Mouse (Mus musculus) embryonic facial prominence, embryonic 15.5 days (tissue): ENCODE measurements around the gene Lrba. TPM values are rescaled to one million over a fixed set of nuclear protein-coding genes. Genes with fewer than 3 reads are reported as not detected.

Experiments used
- ATAC-seq: fragments of 200-750 bp; cut with Nextera tagmentation; 2 replicates; pipeline ENCODE4 v1.8.0; 2017; ENCODE audit warnings: low read depth, moderate TSS enrichment; ENCODE audit not compliant: insufficient number of reproducible peaks, low FRiP score, low TSS enrichment
- H3K27ac ChIP-seq: fragments of 300-500 bp; sonication (generic); replicated peaks from 2 replicates; pipeline ENCODE4 v1.5.1; 2015; ENCODE audit warnings: mild to moderate bottlenecking, inconsistent platforms
- H3K27me3 ChIP-seq: fragments of 300-500 bp; sonication (generic); 2 replicates; pipeline ENCODE4 v1.6.1; 2015; ENCODE audit warnings: inconsistent platforms
- H3K36me3 ChIP-seq: fragments of 300-500 bp; sonication (generic); 2 replicates; pipeline ENCODE4 v1.6.1; 2015; ENCODE audit warnings: mild to moderate bottlenecking, inconsistent platforms
- H3K4me1 ChIP-seq: fragments of 300-500 bp; sonication (generic); 2 replicates; pipeline ENCODE4 v1.6.1; 2015; ENCODE audit warnings: inconsistent platforms
- H3K4me2 ChIP-seq: fragments of 300-500 bp; sonication (generic); replicated peaks from 2 replicates; pipeline ENCODE4 v1.6.1; 2015; ENCODE audit warnings: mild to moderate bottlenecking, inconsistent platforms
- H3K4me3 ChIP-seq: fragments of 300-500 bp; sonication (generic); replicated peaks from 2 replicates; pipeline ENCODE4 v1.5.1; 2015; ENCODE audit warnings: mild to moderate bottlenecking, inconsistent platforms
- H3K9ac ChIP-seq: fragments of 300-500 bp; sonication (generic); 2 replicates; pipeline ENCODE4 v1.6.1; 2015; ENCODE audit warnings: inconsistent platforms
- H3K9me3 ChIP-seq: fragments of 300-500 bp; sonication (generic); replicated peaks from 2 replicates; pipeline ENCODE4 v1.6.1; 2016; ENCODE audit warnings: inconsistent platforms
- WGBS: fragments of 180-500 bp; shearing (Covaris S2); methylation state at CpG from one replicate; pipeline ENCODE4 v1.1.7; 2015; 5-methylcytosine and 5-hydroxymethylcytosine counted together
- polyA plus RNA-seq: library from polyadenylated mRNA; unstranded; fragments of >200 nt; fragmentation: Nextera tagmentation; extraction: Ambion mirVana; gene quantifications from 2 replicates; pipeline ENCODE4 v1.2.1, GENCODE M21; 2015

Lrba gene
- polyA plus RNA-seq, 1 experiment from 2014 or later, result 4.7 TPM

GRCm38 (mm10) chr3:86786280-86786679 is 561.8 kb downstream of the Lrba start:
- Histone ChIP-seq H3K27ac (peak overlapping the region; percentile 67; the same call in 1 of the 2 replicates), H3K36me3 (no peaks in the 10 kb centered on the region), H3K27me3 (no peaks in the 10 kb centered on the region), H3K4me1 (peaks cover 24% of the 10 kb centered on the region), H3K4me3 (no peak overlapping the region), H3K9me3 (no peaks in the 10 kb centered on the region), H3K9ac (no peak overlapping the region), H3K4me2 (no peak overlapping the region)
- ATAC-seq, result no peak
- 78% methylated on average over 12 of the region's 12 CpGs for WGBS

DNA sequence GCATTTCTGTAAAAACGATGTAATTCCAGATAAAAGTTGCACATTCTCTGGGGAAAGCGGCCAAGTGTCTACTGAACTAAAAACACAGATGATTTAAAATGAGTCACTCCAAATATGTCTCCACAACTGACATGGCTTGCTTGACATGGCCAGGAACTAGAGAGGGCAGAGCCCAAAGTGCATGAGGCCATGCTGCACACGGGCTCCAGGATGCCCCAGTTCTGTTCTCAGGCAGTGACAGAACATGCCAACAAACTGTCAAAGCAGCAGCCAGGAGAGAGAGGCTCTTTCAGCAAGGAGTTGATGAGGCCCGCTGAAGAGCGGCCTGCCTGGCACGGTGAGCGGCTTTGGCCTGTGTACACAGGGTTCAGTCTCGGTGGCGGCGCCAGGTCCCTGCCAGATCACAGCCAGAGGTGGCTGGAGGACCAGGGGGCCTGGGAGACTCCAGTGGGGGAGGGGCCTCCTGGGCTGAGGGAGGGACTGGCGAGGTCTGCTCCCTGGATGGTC is 562.4 kb downstream of the Lrba start:
- Histone ChIP-seq H3K9ac (no peak overlapping the region), H3K27ac (peak overlapping the region; percentile 67), H3K4me3 (no peak overlapping the region), H3K27me3 (no peaks in the 10 kb centered on the region), H3K9me3 (no peaks in the 10 kb centered on the region), H3K36me3 (no peaks in the 10 kb centered on the region), H3K4me2 (no peak overlapping the region), H3K4me1 (peaks cover 24% of the 10 kb centered on the region)
- ATAC-seq, result peak; percentile 54
- 47% methylated on average over 11 of the region's 11 CpGs for WGBS

DNA sequence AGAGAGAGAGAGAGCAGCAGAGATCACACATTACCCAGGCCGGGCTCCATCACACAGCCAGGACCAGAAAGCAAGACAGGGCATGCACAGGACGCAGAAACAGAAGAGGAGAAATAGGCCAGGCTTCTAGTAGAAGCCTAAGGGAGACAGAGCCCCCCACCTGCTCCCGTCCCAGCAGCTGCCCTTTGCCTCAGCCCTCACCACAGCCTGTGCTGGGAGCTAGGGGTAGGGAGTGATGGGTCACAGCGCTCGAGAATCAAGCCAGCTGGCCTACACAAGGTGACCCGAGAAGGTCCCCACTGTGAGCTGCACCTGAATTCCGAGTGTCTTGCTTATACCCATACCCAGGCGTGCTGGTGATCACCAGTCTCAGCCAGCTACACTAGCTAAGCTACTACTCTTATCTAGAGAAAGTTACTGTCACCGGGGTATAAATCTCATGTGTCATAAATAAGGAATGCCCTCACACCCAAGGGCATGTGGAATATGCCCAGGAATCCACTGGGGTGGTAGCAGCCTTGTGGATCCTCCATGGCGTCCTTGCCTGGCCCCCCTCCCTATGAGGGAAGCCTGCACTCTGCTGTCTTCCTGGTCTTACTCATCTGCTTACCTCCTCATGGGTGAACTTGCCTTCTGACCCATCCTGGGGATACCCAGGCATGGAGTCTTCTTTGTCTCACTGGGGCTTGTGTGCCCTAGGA is 563.1 kb downstream of the Lrba start:
- Histone ChIP-seq H3K4me1 (peaks cover 24% of the 10 kb centered on the region), H3K27me3 (no peaks in the 10 kb centered on the region), H3K9ac (no peak overlapping the region), H3K9me3 (no peaks in the 10 kb centered on the region), H3K27ac (peak overlapping the region; percentile 67), H3K4me3 (no peak overlapping the region), H3K4me2 (no peak overlapping the region), H3K36me3 (no peaks in the 10 kb centered on the region)
- no peak for ATAC-seq
- WGBS, result 72% methylated on average over 10 of the region's 10 CpGs

- Histone ChIP-seq H3K4me1 (peaks cover 29% of the 10 kb centered on the region), H3K9me3 (no peaks in the 10 kb centered on the region), H3K36me3 (no peaks in the 10 kb centered on the region), H3K9ac (no peak overlapping the region), H3K4me2 (no peak overlapping the region), H3K27me3 (no peaks in the 10 kb centered on the region), H3K27ac (no peak overlapping the region), H3K4me3 (no peak overlapping the region)
- WGBS, result 40% methylated on average over 6 of the region's 6 CpGs
- ATAC-seq, result no peak
Measured at GRCm38 (mm10) chr3:86788711-86789110, 564.2 kb downstream of the Lrba start.

DNA sequence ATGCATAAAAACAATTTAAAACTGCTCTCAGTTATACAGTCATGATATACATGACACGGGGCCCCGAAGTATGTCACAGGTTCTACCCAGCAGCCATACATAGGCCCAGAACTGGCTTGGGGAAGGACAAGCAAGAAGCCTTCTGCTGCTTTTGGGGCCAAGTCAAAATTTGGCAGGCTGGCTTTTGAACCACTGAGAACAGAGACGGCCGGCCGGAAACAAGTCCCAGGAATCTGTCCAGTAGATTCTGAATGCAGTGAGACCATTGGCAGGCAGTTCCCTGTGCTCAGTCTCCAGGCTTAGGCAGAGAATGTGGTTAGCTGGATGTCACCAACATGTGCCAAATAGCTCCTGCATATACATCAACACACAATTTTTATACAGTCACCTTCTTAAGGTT is 565.3 kb downstream of the Lrba start:
- no peak overlapping the region for H3K4me2 ChIP-seq
- H3K27me3 ChIP-seq, result no peaks in the 10 kb centered on the region
- no peak overlapping the region for H3K4me3 ChIP-seq
- H3K36me3 ChIP-seq, result no peaks in the 10 kb centered on the region
- peaks cover 34% of the 10 kb centered on the region for H3K4me1 ChIP-seq
- H3K9me3 ChIP-seq, result no peaks in the 10 kb centered on the region
- ATAC-seq, result no peak
- no peak overlapping the region for H3K27ac ChIP-seq
- 86% methylated on average over 5 of the region's 5 CpGs for WGBS
- no peak overlapping the region for H3K9ac ChIP-seq

DNA sequence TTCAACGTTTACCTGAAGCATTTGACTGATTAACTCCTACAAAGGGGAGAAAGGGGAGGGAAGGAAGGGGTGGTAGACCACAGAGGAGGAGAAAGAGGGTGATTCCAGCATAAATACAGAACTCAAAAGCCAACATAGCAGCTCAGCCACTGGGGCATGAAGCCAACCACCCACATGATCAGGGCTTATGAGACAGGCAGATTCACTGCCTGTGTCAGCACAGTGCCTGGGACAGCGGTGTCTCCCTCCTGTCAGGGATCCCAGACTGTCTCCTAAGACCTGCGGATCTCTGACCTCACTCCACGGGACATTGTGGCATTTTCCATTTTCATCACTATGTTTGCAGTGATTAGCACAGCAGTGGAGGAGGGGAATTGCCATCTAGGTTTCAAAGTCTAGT is 568.8 kb downstream of the Lrba start:
- H3K27ac ChIP-seq, result 0 out of 2 replicates have a peak overlapping the region, but pooled peaks have one; percentile 29
- no peak for ATAC-seq

DNA sequence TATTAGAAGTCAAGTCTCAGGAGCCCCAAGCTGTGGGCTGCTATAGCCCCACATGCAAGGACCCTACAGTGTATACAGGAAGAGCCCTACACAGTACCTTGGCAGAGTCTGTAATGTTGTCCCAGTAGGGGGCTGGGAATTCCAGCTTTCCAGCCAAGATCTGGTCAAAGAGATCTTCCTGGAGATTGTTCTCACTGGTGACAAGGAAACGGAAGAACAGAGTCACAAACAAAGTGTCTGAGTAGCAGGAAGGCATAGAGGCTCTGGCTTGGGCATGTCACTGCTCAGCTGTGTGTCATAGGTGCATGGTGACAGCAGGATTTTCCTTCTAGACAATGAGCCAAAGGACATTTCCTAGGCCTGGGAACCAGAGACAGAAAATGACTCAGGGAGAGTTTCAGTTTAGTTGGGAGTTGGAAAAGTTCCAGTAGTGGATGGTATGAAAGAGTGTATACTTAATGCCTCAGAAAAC is 569.3 kb downstream of the Lrba start:
- Histone ChIP-seq H3K27me3 (no peaks in the 10 kb centered on the region), H3K4me1 (peaks cover 10% of the 10 kb centered on the region; the same call in 1 of the 2 replicates), H3K4me2 (no peak overlapping the region), H3K9me3 (no peaks in the 10 kb centered on the region), H3K36me3 (no peaks in the 10 kb centered on the region), H3K27ac (peak overlapping the region; percentile 29; the same call in 1 of the 2 replicates), H3K9ac (no peak overlapping the region), H3K4me3 (no peak overlapping the region)
- 44% methylated on average over 1 of the region's 1 CpGs for WGBS
- ATAC-seq, result no peak; the same call in 1 of the 2 replicates

More for the DNA sequence above, 568.8 kb downstream of the Lrba start:
- Histone ChIP-seq H3K4me3 (no peak overlapping the region), H3K4me1 (peaks cover 10% of the 10 kb centered on the region; the same call in 1 of the 2 replicates), H3K9ac (no peak overlapping the region), H3K4me2 (no peak overlapping the region), H3K9me3 (no peaks in the 10 kb centered on the region), H3K27me3 (no peaks in the 10 kb centered on the region), H3K36me3 (no peaks in the 10 kb centered on the region)
- WGBS, result 74% methylated on average over 4 of the region's 4 CpGs

- H3K4me2 ChIP-seq, result no peak overlapping the region
- 37% methylated on average over 6 of the region's 6 CpGs for WGBS
- no peaks in the 10 kb centered on the region for H3K9me3 ChIP-seq
- no peaks in the 10 kb centered on the region for H3K27me3 ChIP-seq
- H3K4me3 ChIP-seq, result no peak overlapping the region
- no peak overlapping the region for H3K9ac ChIP-seq
- no peak for ATAC-seq
- no peak overlapping the region for H3K27ac ChIP-seq
- no peaks in the 10 kb centered on the region for H3K36me3 ChIP-seq
- peaks cover 25% of the 10 kb centered on the region for H3K4me1 ChIP-seq
Measured at GRCm38 (mm10) chr3:86796716-86797115, 572.2 kb downstream of the Lrba start.

GRCm38 (mm10) chr3:86797871-86798460 is 573.5 kb downstream of the Lrba start:
- Histone ChIP-seq H3K36me3 (no peaks in the 10 kb centered on the region), H3K27ac (no peak overlapping the region), H3K9ac (no peak overlapping the region), H3K4me3 (no peak overlapping the region), H3K27me3 (no peaks in the 10 kb centered on the region), H3K4me2 (no peak overlapping the region), H3K4me1 (peaks cover 30% of the 10 kb centered on the region), H3K9me3 (no peaks in the 10 kb centered on the region)
- no peak for ATAC-seq
- WGBS, result 85% methylated on average over 13 of the region's 13 CpGs

- no peak for ATAC-seq
- no peaks in the 10 kb centered on the region for H3K36me3 ChIP-seq
- H3K9ac ChIP-seq, result no peak overlapping the region
- peak overlapping the region; percentile 29; the same call in 1 of the 2 replicates for H3K27ac ChIP-seq
- WGBS, result 94% methylated on average over 9 of the region's 9 CpGs
- H3K4me3 ChIP-seq, result no peak overlapping the region
- H3K4me1 ChIP-seq, result peaks cover 24% of the 10 kb centered on the region
- no peak overlapping the region for H3K4me2 ChIP-seq
- H3K9me3 ChIP-seq, result no peaks in the 10 kb centered on the region
- no peaks in the 10 kb centered on the region for H3K27me3 ChIP-seq
Measured at GRCm38 (mm10) chr3:86799041-86799440, 574.6 kb downstream of the Lrba start.

- 68% methylated on average over 8 of the region's 8 CpGs for WGBS
- no peaks in the 10 kb centered on the region for H3K9me3 ChIP-seq
- H3K36me3 ChIP-seq, result no peaks in the 10 kb centered on the region
- H3K9ac ChIP-seq, result no peak overlapping the region
- no peak overlapping the region for H3K27ac ChIP-seq
- H3K4me3 ChIP-seq, result no peak overlapping the region
- peaks cover 23% of the 10 kb centered on the region for H3K4me1 ChIP-seq
- no peak for ATAC-seq
- no peaks in the 10 kb centered on the region for H3K27me3 ChIP-seq
- H3K4me2 ChIP-seq, result no peak overlapping the region
Measured at GRCm38 (mm10) chr3:86800841-86801240, 576.4 kb downstream of the Lrba start.
